Mouse (Mus musculus): ENCODE results near the gene Wdfy4. TPM values are rescaled to one million over a fixed set of nuclear protein-coding genes. Genes with fewer than 3 reads are reported as not detected.

The Wdfy4 gene
- polyA plus RNA-seq, 1 experiment from 2014 or later: 4.3 TPM

DNA sequence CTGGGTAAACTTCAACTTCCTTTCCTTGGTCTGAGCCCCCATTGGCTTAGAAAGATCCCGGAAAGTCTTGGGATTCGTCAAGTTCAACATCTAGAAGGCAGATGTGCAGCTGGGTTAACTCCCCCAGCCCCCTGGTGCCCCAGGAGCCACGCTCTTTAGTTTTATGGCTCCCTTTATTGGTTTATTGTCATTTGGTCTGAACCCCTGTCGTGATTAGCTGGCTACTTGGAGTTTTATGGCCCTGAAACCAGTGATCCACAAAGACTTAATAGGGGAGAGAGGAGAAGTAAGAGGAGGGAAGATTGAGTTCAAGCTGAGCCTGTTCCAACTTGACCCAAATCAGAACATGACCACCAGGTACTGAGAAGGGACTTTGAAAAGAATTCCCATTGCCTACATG, 198.6 kb downstream of the Wdfy4 start:
- no peak for DNase-seq (ENCODE audit: low spot score)

DNA sequence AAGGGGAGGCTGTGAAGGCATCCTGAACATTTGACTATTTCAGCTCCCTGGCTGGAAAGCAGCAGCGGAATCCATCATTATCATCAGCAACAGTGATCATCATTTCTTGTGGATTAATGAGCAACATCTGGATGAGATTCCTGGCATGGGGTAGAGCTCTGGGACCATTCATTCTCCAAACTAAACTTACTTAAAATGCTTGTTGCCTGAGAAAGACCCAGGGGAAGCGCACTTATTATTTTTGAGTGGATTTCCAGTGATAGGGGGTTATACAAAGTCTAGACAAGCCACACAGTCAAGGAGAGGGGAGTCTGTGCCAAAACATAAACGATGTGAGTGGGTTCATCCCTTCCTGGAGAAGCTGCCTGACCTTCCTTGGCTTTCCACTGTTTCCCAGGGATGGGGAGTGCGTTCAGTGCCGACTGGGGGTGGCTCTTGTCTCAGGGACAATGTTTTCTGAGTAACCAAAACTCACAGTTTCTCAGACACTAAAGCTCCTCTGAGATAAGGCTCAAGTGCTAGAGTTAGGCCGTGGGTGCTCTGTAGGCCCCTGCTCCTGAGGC, 201.1 kb downstream of the Wdfy4 start:
- no peak for DNase-seq (ENCODE audit: low spot score)

DNA sequence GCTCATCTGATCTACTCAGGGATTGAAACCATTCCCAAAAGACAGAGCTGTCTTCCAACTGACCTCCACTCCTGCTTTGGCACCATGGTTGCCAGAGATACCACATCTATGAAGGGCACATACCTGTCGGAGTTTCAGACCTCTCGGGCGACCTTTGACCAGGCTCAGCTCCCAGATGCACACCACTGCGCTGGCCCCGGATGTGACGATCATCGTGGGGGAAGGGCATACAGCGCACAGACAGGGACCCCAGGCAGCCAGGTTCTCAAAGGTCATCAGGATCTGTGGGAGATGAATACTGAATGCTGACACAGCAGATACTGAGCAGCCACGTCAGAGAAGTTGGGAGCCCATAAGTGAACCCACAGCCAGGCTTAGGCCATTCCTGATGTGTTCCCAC, 214.6 kb downstream of the Wdfy4 start:
- no peak for DNase-seq (ENCODE audit: low spot score)

DNA sequence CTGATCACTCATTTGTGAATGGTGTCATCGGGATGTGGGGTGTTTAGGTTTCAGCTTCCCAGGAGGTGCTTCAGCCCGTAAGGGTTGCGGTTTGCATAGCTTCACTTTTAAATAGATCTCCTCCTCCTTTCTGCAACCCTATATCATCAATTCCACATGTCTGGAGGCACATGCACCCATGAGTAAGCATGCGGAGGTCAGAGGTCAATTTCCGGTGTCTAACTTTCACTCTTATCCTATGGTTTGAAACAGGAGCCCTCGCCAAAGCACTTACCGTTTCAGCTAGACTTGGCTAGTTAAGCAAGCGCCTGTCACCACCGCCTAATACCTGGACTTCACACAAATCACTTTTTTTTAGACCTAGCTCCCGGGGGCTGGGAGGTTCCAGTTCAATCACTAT, 220.6 kb downstream of the Wdfy4 start:
- DNase-seq (ENCODE audit: low spot score): no peak

DNA sequence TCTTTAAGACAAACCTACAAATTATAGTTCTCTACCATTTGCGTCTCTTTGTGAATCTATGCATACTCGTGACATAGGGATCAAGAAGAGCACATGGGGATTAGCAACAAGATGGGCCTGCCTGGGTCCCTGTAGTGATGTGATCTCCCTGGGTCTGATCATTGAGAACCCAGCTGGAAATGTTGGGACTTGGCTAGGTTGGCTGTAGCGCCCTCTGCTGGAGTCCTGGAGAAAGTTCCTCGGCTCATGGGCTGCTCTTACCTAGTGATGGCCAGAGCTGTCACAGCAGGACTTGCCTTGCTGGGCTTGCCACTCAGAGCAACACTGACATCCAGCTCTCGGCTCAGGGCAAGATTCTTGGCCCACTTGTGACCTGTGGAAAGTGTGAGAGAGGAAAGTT, 224.8 kb downstream of the Wdfy4 start:
- peak; percentile 32 for DNase-seq (ENCODE audit: low spot score)

DNA sequence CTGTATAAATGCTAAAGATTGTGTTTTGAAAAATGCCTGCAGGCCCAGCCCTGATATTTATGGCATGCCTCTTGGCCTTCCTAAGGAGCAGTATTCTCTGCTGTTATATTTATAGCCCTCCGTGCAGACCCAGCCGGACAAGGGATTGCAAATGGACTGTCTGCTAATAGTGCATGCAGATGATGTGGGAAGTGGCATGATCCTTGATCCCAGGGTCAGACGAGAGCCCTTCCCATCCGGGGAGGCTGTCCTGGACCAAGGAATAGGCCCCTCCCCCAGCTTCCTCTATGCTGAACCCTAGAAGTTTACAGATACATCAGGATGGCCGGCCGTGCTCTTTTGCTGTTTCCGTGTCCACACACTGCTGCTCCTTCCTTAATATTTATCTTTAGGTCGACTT, 226.6 kb downstream of the Wdfy4 start:
- DNase-seq (ENCODE audit: low spot score): no peak

DNA sequence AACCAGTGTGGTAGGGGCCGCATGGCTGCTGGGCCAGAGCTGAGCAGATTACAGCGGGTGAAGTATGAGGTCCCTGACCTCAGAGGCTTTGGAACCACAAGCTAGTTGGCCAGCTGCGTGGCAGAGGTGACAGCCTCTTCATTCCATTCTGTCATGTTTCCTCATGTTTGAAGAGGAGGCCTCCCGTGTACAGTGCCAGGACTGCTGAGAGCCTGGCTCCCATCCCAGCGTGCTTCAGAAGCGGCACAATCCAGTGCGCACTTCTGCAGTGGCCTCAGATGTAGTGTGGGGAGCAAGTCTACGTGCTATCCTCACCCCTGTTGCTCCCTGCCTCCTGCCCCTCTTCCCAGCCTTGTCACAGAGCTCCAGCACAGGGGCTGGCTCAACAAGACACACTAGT, 228.8 kb downstream of the Wdfy4 start:
- DNase-seq (ENCODE audit: low spot score): no peak

DNA sequence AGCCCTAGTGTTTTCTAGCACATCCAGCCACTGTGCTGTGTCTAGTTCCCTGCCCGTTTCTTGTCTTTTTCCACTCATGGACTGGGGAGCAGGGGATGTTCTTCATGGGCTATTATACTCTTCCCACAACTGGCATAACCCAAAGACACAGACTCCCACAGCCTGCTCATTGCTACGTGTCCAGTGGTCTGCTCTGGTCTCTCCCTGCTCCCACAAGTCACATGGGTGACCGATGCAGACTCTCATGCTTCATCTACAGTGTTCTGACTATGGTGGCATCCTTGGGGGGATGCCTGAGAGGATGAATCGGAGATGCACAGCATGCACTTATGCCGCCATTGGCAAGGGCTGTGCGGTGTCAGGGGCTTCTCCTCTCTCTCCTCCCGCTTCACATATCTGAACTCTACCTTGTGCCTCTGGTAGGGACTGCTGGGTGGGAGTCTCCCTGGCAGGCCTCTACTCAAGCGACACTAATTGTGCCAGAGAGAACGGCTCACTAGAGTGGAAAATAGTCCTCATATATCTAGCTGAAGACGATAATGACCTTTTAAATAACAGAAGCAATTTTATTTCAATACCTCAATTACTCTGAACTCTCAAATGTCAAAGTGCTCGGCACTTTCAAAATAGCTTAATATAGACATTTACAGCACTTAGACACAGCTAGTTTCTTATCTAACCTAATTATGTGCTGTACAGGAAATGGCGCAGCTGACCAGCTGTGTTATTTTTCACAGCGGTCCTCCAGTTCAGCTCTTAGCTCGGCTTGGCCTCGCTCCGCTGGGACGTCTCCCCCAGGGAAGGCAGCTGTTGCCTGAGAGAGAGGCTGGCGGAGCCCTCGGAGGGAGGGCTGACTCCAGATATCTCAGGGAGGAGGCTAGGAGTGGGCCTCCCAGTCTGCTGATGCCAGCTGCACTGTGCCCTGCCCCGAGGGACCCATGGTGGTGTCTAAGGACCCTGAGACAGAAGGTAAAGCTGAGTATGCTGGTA, 234.7 kb downstream of the Wdfy4 start:
- DNase-seq (ENCODE audit: low spot score): no peak

DNA sequence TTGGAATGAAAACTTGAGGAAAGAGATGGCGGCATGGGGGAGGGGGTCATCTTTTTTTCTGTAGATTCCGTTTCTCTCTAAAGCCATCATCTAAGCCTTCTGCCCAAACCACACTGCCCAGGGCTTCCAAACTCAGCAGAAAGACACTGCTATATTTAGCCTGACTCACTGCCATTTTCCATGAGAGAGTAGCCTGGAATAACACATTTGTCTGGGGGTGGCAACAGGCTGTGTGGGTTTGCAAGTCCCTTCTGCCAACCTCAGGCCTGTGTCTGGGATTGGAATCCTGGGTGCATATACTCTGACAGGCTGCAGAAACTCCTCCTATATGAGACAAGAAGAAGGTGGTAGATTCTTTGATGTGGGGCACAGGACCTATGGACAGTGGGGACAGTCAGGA, 237.8 kb downstream of the Wdfy4 start:
- DNase-seq (ENCODE audit: low spot score): no peak

DNA sequence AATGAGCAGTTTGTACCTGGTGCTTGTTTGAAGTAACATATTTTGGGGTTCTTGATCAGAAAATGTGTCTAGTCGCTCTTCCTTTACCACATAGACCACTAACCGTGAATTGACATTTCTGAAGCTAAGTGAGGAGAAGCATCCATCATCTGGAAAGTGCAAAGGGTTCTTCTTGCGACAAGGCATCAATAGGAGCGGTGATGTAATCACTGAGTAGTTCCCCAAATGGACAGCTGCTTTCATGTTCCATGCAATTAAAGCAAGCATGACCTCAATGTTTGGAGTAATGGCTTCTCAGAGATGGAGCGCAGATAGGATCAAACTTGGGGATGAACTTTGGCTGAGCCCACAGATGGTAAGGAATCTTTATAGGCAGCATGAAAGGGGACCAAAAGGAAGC, 246.1 kb downstream of the Wdfy4 start:
- DNase-seq (ENCODE audit: low spot score): no peak

DNA sequence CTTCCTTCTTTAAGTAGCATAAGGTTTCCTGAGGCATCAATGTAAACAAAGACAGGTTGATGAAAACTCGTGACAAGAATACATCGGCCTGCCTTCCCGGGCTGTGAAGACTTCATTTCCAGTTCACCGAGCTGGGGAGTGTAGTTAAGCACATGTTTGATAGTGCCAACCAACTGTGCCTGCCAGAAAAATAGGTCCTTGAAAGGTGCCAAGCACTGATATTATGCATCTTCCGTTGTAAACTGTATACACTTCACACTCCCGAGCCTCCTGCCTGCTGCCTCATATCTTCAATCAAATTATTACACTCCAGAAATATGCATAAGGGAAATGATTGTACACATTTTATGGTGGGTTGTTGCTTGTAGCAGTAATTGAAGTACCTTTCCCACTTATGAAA, 251.2 kb downstream of the Wdfy4 start:
- DNase-seq (ENCODE audit: low spot score): no peak

DNA sequence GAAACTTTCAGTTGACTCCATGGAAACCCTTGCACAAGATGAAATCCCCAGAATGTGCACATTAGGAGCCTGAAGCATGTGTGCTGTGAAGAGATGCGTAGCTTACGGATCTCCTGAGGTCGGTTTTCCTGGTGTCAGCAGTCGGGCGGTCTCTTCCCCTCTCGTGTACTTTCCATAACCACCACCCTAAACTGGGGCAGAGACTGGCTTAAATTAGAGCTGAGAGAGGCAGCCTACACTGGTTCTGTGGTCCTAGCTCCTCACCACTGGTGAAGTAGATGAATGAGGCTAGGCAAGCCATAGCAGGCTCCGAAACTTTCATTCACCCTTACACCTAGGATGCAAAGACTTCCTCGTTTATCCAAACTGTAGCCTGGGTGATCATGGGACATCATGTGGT, 253.1 kb downstream of the Wdfy4 start:
- DNase-seq (ENCODE audit: low spot score): no peak

DNA sequence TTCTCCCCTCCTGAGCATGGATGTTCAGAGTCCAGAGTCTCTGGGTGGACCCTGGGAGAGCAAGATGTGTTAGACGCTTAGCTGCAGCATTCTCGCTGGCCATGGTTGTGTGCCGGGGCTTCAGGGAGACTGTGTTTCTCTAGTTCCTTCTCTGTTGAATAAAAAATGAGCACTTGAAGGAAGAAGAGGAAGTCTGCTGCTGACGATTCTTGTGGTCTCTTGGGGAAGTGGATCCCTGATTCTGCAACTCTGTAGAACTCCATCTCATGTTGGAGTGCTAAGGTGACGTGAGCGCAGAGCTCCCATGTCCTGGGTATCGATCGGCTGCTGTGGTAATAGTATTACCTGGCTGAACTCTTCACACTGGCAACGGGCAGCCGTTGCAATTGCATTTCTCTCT, 253.6 kb downstream of the Wdfy4 start:
- DNase-seq (ENCODE audit: low spot score): no peak

DNA sequence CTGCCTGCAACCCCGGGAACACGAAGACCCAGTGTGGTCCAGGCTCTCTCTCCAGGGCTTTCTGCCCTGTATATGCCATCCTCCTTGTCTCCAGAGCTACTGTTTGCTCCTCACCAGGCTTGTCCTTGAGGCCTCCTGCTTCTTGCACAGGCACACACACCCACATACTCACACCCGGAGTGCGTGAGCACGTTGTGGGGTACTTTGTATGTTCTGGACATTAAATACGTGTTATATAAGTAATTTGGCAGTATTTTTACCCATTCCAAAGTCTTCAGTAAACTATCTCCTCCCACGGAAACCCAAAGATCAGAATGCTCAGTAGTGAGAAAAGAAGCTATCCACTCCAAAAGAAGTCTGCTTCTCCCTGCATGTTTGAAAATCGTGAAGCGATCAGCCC, 261.4 kb downstream of the Wdfy4 start:
- DNase-seq (ENCODE audit: low spot score): no peak

DNA sequence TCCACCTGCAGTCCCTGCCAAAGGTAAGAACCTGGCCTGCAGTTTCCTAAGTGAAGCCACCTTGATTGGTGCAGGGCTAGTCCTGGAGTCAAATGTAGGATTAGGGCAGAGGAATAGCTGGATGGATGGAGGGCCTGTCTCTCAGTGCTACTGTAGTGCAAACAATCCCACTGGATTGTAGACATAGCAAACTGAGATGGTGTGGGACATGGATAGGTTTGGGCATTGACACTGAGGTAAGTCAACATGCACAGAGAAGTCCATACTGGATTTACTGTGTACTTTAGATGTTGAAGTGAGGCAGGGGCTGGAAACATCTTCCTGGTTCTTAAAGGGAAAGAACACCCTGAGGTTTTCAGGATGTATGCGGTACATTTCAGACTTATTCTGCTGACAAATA, 267.4 kb downstream of the Wdfy4 start:
- DNase-seq (ENCODE audit: low spot score): no peak

DNA sequence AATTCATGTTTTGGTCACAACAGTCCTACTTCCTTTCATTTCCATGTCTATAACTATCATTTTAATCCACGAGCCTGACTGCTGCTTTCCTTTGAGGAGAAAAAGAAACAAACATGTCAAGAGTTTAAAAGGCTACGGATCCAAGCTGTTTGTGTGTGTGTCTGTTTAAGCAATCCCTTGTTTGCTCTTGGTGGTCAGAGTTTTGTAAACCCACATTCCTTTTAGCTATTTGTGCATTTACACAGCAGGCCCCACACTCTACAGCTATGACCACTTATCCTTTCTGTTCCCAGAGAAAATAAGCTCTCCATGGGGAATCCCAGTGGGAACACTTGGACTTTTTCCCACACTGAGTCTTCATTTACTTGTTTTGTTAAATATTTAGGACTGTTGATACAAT, 269.9 kb downstream of the Wdfy4 start:
- DNase-seq (ENCODE audit: low spot score): no peak

DNA sequence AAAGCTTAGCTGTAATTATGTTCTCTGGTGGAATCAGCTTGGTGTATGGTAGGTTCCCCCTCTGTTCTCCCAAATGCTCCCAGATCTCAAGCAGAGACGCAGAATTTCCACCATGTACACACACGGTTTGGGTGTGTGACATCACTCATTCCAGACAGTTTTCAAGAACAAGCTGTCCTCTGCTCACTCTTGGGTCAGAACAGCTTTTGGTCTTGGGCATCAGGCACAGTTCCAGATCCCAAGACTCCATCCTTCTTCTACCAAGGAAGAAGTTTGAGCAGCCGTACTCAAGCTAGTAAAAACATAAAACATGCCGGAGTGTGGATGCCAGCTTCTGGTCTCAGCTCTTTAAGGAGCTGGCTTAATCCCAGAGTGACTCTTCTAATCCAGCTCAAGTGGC, 274.1 kb downstream of the Wdfy4 start:
- no peak for DNase-seq (ENCODE audit: low spot score)

Other genes starting within 250 kb of the Wdfy4 start
- gene Lrrc18, start 194.1 kb downstream of the Wdfy4 start, polyA plus RNA-seq (2015; fragmentation: Nextera tagmentation; extraction: Ambion mirVana): 0.52 and 0.89 TPM in 2 replicates
- gene Arhgap22, start 28.5 kb upstream of the Wdfy4 start, polyA plus RNA-seq (2015; fragmentation: Nextera tagmentation; extraction: Ambion mirVana): 3.1 and 3.4 TPM in 2 replicates

Data from thymus, postnatal 0 days (tissue).